Mouse (Mus musculus): ENCODE measurements at regions not wholly inside any gene's neighbourhood (a gene's known extent, or its start where the extent isn't known, plus 50 kb on each side); places are given as distances from the start of the nearest gene placed in this dataset.

DNA sequence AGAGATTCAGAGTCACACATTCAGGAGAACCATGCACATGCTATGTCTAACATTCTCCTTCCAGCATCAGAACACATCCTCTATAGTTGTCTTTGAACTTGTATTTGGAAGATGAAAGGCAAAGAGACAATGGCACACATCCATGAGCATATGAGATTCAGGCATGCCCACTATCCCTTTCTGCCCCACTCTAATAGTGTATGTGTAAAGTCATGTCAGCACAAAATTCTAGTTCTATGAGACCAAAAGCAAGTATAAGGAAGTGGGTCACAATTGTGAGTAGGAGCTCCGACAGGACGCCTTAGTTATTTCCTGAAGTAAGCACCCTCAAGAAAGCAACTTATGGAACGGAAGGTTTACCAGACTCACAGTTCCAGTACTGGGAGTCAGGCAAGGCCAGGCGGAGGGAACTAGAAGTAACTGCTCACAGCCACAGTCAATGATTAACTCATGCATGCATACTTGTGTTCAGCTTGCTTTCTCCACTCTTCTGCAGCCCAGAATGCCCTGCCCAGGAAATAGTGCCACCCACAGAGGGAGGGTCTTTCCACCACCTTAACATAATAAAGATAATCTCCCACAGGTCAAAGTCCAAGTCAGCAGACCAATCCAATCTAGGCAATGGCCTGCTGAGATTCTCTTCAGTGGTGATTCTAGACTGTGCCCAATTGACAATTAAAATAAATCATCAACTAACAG, 157.3 kb upstream of the Apob start:
- TF ChIP-seq CTCF (IDR thresholded peaks at IDR 0.05; ENCODE audit: borderline replicate concordance, insufficient read depth, low read depth, low read length) (no peak), POLR2A (IDR thresholded peaks at IDR 0.05; ENCODE audit: borderline replicate concordance, insufficient read depth, low read length) (no peak)

Measured in cerebellum, adult 2 months (tissue).